Mouse (Mus musculus): ENCODE results near the gene Blmh. TPM values are rescaled to one million over a fixed set of nuclear protein-coding genes. Genes with fewer than 3 reads are reported as not detected.

Gene Blmh
- 42.2 TPM for total RNA-seq (2023)

DNA sequence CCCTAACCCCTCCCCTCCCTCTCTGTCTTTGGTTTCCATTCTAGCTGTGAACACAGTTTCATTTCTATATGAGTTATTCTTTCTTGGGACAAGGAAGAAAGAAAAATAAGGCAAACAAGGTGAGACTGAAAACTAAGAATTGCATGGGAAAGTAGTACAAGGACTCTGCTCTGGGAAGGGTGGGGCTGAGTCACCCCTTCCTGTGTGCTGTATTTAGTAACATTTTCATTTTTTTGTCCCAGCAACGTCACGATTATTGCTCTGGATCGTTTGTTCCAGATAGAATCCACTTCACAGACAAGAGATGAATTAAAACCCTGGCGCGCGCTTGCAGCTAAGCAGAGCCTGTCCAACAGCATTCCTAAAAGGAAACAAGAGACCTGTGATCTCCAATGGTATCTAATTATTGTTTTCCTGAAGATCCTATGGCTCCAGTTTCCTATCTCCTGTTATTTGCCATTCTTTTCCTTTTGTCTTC, at the start of gene Blmh:
Gene Blmh, plus strand, starts transcription at position 51 of the 478 bp plus-strand sequence.

DNA sequence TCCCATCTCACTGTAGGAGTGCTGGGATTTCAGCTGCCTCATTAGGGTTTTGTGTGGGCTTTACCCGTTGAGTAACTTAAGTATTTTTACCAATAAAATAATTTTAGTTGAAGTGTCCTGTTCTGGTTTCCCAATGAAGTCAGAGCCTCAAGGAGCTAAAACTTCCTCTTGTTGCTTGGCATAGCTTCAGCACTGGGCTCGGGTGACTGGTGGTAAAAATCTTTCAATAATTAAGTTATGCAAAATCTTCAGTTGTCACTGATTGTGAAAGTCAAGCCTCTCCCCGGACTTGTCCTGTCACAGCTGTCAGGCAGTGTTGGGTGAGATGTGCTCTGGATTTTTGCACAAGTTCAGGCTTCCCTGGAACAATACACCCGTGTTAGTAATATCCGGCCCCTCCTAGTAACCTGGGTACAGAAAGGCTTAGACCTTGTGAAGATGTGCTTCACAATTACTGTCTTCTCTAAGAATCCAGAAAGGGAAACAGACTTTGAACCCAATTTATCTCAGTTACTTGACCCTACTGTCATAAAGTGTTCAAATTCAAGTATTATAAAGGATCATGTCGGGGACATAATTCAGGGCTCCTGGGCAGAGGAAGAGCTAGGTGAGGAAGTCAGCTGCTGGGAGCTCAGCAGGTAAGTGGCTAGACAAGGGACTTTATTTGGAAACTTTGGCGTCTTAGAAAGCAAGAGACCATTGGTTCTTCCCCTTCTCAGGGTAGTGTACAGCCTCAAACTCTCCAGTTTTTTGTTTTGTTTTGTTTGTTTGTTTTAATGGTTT, 22.8 kb upstream of the Blmh start, which contains the start of gene Tmigd1:
Gene Tmigd1, plus strand, starts transcription at position 581 of the 783 bp plus-strand sequence.

DNA sequence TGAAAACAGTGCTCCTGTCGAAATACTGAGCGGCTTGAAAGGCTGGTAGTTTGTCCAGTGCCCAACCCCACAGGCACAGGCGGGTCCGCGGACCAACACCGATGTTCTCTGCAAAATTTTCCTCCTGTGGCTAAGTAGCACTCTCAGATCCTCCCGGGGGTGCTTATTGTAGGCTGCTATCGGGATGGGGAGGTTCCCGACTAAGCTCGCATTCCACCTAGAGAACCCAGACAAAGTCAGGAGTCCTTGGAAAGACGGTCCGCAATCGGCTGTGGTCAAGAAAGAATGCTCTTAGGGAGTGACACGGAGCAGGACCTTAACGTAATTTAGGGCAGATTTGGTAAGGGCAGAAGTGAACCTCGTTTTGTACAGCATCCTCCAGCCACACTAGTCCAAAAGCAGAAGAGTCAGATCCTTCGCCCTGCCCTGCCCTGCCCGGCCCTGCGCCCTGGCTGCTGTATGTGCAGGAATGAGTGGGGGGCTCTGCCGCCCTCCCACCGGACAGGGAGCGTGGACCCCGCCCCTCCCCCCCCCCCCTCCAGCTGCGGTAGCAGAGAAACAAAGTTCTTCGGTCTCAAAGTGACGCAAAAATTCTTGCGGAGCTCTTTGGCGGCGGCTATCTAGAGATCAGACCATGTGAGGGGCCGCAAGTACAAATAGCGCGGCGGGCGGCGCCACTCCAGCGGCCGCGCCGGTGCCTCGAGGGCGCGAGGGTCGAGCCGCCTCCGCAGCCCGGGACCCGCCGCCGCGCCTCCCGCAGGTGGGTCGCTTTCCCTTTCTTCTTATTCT, 73.5 kb downstream of the Blmh start, which contains the start of gene Slc6a4:
Gene Slc6a4, plus strand, starts transcription at position 688 of the 789 bp plus-strand sequence.

Other genes starting within 250 kb of the Blmh start
- gene Trarg1, start 245.0 kb upstream of the Blmh start, total RNA-seq (2023) = not detected
- gene Gosr1, start 161.2 kb upstream of the Blmh start, total RNA-seq (2023) = 43.7 TPM
- gene Cpd, start 77.8 kb upstream of the Blmh start, total RNA-seq (2023) = 4.2 TPM
- not detected for gene Tmigd1, start 22.6 kb upstream of the Blmh start, total RNA-seq (2023)
- not detected for gene Slc6a4, start 73.8 kb downstream of the Blmh start, total RNA-seq (2023)
- 28.7 TPM for gene Nsrp1, start 153.6 kb downstream of the Blmh start, total RNA-seq (2023)

Data from CD8-positive naive resting alpha-beta T cell, adult 57 days (primary cell).